Mouse (Mus musculus): ENCODE measurements around the gene Gm3415. TPM values are rescaled to one million over a fixed set of nuclear protein-coding genes. Genes with fewer than 3 reads are reported as not detected.
"Not testable (repeated sequence)": the region's sequence is repeated elsewhere in the genome, so short reads cannot be mapped to it uniquely, and the experiment has no call there.

Gm3415 gene
- total RNA-seq, 2 experiments from 2014 or later = not detected

GRCm38 (mm10) chr5:146598215-146599119, 42.5 kb downstream of the Gm3415 start:
- peak; percentile 12 to 14 for DNase-seq (ENCODE audit: low spot score in 2 of 2)

DNA sequence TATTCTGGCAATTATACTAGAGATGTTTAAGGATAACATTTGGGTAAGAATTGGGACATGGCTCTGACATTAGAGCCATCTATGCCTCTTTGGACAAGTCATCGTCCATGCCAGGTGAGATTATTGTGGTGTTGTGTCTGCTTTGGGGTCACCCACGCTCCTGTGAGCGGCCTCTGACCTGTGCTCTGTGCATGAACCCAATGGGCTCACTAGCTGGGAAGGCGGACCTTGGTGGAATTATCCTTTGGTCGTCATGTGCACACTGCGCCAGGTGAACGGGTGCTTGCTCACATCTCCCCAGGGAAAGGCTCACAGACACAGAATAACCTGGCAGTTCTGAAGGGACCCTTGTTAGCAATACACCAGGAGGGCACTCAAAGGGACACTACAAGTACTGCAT, 43.3 kb downstream of the Gm3415 start:
- not testable (repeated sequence) for DNase-seq (ENCODE audit: low spot score in 2 of 2)

DNA sequence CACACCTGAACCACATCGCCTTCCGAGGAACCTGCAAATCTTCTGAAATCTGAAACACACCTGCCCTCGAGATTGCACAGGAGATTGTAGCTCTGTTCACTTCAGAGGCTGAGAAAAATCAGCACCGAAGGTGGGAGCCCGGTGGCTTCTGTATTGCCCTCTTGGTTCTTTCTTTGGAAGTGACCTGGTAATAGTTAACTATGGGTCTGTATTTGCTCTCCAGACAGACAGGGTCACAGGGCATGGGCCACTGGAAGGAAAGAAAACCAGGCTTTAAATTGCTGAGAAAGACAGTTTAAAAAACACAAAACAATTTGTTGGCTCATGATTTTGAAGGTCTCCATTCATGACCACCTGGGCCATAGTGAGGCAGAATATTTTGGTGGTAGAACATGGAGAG, 44.0 kb downstream of the Gm3415 start:
- DNase-seq (ENCODE audit: low spot score in 2 of 2) = no peak

- DNase-seq (ENCODE audit: low spot score in 2 of 2) = no peak
Measured at GRCm38 (mm10) chr5:146606221-146606620, 50.3 kb downstream of the Gm3415 start.

- DNase-seq (ENCODE audit: low spot score in 2 of 2) = no peak
Measured at GRCm38 (mm10) chr5:146606895-146607294, 51.0 kb downstream of the Gm3415 start.

- DNase-seq (ENCODE audit: low spot score in 2 of 2) = no peak
Measured at GRCm38 (mm10) chr5:146607816-146608215, 51.9 kb downstream of the Gm3415 start.

Other genes starting within 250 kb of the Gm3415 start
- 10 to 100 TPM; 87.4 to 91.9 TPM for gene Wasf3, start 171.2 kb upstream of the Gm3415 start, total RNA-seq (2021)
- gene Gm6408, start 74.2 kb upstream of the Gm3415 start, total RNA-seq (2021) = not detected
- not detected for gene Gm6370, start 64.8 kb upstream of the Gm3415 start, total RNA-seq (2021)
- gene 4930449I24Rik, start 53.7 kb upstream of the Gm3415 start, total RNA-seq (2021) = not detected
- not detected for gene Gm3402, start 42.0 kb upstream of the Gm3415 start, total RNA-seq (2021)
- not detected for gene Gm3404, start 30.3 kb upstream of the Gm3415 start, total RNA-seq (2021)
- not detected for gene Gm3409, start 18.5 kb upstream of the Gm3415 start, total RNA-seq (2021)
- gene Gpr12, start 29.1 kb downstream of the Gm3415 start, total RNA-seq (2021) = 10 to 100 TPM; 24.4 to 30.5 TPM
- gene Usp12, start 238.9 kb downstream of the Gm3415 start, total RNA-seq (2021) = 10 to 100 TPM; 56.6 to 61.1 TPM

Measured in left cerebral cortex, adult 18-20 months (tissue).